Mouse (Mus musculus): ENCODE measurements around the gene Pdpk1.
A peak's percentile ranks its signal among the peaks of the same experiment; 100 is the strongest.

- no peak for TF ChIP-seq CTCF (IDR thresholded peaks at IDR 0.05; ENCODE audit: low read depth, low read length)
- TF ChIP-seq POLR2A (IDR thresholded peaks at IDR 0.05; ENCODE audit: insufficient read depth, low read length): peak; percentile 95
Measured at GRCm38 (mm10) chr17:24169317-24170065, 18.8 kb upstream of the Pdpk1 start, which contains the start of gene Atp6v0c.
